Mouse (Mus musculus) heart, embryonic 14.5 days (tissue): ENCODE measurements around the gene Rnf2. TPM values are rescaled to one million over a fixed set of nuclear protein-coding genes. Genes with fewer than 3 reads are reported as not detected.

Experiments
- ATAC-seq: fragments of 200-750 bp; cut with Nextera tagmentation; 2 replicates; pipeline ENCODE4 v1.8.0; 2017; ENCODE audit warnings: low read depth, moderate TSS enrichment; ENCODE audit not compliant: insufficient number of reproducible peaks, insufficient read depth, low FRiP score
- H3K27ac ChIP-seq, 2 experiments: fragments of 200-500 bp in 1 of 2; fragments of 300-500 bp in 1 of 2; sonication (generic) in 1 of 2; replicated peaks in 1 of 2; 2 replicates each; pipeline ENCODE4 v1.5.1; 2012 to 2014; ENCODE audit warnings: low read depth in 2 of 2, low read length in 2 of 2, control low read depth in 1 of 2, mild to moderate bottlenecking in 1 of 2, mixed read lengths in 1 of 2; ENCODE audit not compliant: control insufficient read depth in 1 of 2, insufficient read depth in 1 of 2
- H3K27me3 ChIP-seq: fragments of 300-500 bp; sonication (generic); 2 replicates; pipeline ENCODE4 v1.6.1; 2014; ENCODE audit warnings: mild to moderate bottlenecking, low read length, control low read depth; ENCODE audit not compliant: control insufficient read depth, insufficient read depth
- H3K36me3 ChIP-seq: fragments of 300-500 bp; sonication (generic); 2 replicates; pipeline ENCODE4 v1.6.1; 2014; ENCODE audit warnings: mild to moderate bottlenecking, control low read depth, low read length, mixed read lengths; ENCODE audit not compliant: control insufficient read depth, insufficient read depth
- H3K4me1 ChIP-seq, 2 experiments: fragments of 200-500 bp in 1 of 2; fragments of 300-500 bp in 1 of 2; sonication (generic) in 1 of 2; 2 replicates each; pipeline ENCODE4 v1.6.1; 2012 to 2014; ENCODE audit warnings: low read length in 2 of 2, control low read depth in 1 of 2, mixed read lengths in 1 of 2; ENCODE audit not compliant: control insufficient read depth in 2 of 2, insufficient read depth in 2 of 2
- H3K4me2 ChIP-seq: fragments of 300-500 bp; sonication (generic); 2 replicates; pipeline ENCODE4 v1.6.1; 2014; ENCODE audit warnings: mild to moderate bottlenecking, low read length
- H3K4me3 ChIP-seq, 2 experiments: fragments of 200-500 bp in 1 of 2; fragments of 300-500 bp in 1 of 2; sonication (generic) in 1 of 2; 2 replicates each; pipeline ENCODE4 v1.5.1; 2012 to 2014; ENCODE audit warnings: low read length in 2 of 2, mild to moderate bottlenecking in 2 of 2, control low read depth in 1 of 2, low read depth in 1 of 2, moderate library complexity in 1 of 2; ENCODE audit not compliant: control insufficient read depth in 1 of 2, insufficient read depth in 1 of 2
- H3K9ac ChIP-seq: fragments of 300-500 bp; sonication (generic); 2 replicates; pipeline ENCODE4 v1.6.1; 2014; ENCODE audit warnings: mild to moderate bottlenecking, low read length
- H3K9me3 ChIP-seq: fragments of 300-500 bp; sonication (generic); 2 replicates; pipeline ENCODE4 v1.6.1; 2016; ENCODE audit warnings: low read length, control low read depth; ENCODE audit not compliant: control insufficient read depth
- WGBS: fragments of 180-500 bp; shearing (Covaris S2); extraction: QIAGEN DNeasy Blood & Tissue Kit; methylation state at CpG from one replicate; pipeline ENCODE4 v1.1.7; 2014; 5-methylcytosine and 5-hydroxymethylcytosine counted together
- polyA plus RNA-seq: library from polyadenylated mRNA; unstranded; fragments of >200 nt; fragmentation: Nextera tagmentation; extraction: Ambion mirVana; gene quantifications from 2 replicates; pipeline ENCODE4 v1.2.1, GENCODE M21; 2014

Gene Rnf2
- 69.2 and 73.7 TPM in 2 replicates for polyA plus RNA-seq

DNA sequence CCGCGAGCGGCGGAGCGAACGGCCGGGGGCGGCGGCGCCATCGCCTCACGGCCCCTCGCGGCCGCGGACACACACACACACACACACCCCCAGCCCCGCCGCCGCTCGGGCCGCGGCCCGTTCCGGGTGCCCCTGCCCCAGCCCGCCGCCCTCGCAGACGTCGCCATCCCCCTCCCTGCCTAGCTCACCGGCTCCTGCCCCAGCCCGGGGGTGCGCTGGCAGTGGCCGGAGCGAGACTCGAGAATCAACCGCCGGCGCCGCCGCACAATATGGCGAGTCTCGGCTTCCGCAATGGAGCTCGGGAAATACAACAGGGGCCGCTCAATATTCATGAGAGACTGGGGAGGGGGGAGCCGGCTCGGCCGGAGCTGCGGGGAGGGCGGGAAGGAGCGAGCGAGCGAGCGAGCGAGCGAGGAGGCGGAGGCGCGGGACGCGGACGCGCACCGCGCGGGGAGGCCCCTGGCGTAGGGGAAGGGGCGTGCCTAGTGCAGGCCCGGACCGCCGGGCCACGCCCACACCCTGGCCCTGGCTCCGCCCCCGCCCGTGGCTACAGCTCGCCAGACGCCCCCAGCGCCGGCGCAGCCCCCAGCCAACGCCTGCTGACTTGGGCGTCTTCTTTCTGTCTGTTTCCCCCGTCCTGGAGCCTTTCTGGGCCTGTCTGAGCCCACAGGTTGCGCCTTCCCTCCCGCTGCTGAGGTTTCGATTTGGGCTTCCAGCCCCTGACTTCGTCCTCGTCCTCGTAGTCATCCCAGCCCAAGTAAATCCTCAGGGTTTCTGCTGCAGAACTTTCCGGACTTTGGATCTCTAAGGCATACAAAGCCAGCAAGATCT is at the start of gene Rnf2:
Rnf2 (minus strand) TSS at position 425 of the 831 bp plus-strand sequence.
- H3K4me1 ChIP-seq, result peaks cover 6 to 27% of the 10 kb centered on the region in 2 experiments
- H3K4me3 ChIP-seq, result peak within 1 kb of the TSS; percentile 82 to 95
- no peaks in the 10 kb centered on the region for H3K27me3 ChIP-seq
- peak within 1 kb of the TSS; percentile 88 to 98 for H3K27ac ChIP-seq
- H3K4me2 ChIP-seq, result peak within 1 kb of the TSS; percentile 60
- H3K9me3 ChIP-seq, result no peaks in the 10 kb centered on the region
- H3K9ac ChIP-seq, result peak within 1 kb of the TSS; percentile 97
- WGBS, result under 1% methylated on average over 49 of the region's 90 CpGs
- no peaks in the 10 kb centered on the region for H3K36me3 ChIP-seq
- ATAC-seq, result peak; percentile 98

DNA sequence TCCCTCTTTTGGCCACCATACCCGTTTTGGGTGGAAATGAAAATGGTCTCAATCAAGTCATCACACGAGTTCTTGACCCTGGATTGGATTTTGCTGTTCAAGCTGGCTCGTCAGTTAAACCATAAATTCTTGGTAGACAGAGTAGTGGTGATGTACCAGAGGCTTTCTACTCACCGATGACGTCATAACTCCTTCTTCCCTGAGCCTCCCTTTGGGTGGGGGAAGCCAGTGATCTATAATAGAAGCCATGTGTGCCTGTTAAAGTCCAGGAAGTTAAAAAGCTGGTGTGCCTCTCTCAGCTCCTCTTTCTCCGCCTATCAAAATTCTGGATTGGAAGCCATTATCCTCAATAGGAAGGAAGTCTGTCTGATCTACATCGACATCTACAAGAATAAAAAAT is 49.0 kb upstream of the Rnf2 start:
- no peak overlapping the region for H3K4me2 ChIP-seq
- no peaks in the 10 kb centered on the region for H3K9me3 ChIP-seq
- 69% methylated on average over 7 of the region's 7 CpGs for WGBS
- no peak for ATAC-seq
- no peaks in the 10 kb centered on the region for H3K36me3 ChIP-seq
- no peak overlapping the region for H3K9ac ChIP-seq
- no peak overlapping the region for H3K27ac ChIP-seq
- H3K4me1 ChIP-seq, result peaks cover 0 to 2% of the 10 kb centered on the region in 2 experiments; a peak in 1 of 4 replicates
- H3K4me3 ChIP-seq, result no peak overlapping the region
- no peaks in the 10 kb centered on the region for H3K27me3 ChIP-seq

DNA sequence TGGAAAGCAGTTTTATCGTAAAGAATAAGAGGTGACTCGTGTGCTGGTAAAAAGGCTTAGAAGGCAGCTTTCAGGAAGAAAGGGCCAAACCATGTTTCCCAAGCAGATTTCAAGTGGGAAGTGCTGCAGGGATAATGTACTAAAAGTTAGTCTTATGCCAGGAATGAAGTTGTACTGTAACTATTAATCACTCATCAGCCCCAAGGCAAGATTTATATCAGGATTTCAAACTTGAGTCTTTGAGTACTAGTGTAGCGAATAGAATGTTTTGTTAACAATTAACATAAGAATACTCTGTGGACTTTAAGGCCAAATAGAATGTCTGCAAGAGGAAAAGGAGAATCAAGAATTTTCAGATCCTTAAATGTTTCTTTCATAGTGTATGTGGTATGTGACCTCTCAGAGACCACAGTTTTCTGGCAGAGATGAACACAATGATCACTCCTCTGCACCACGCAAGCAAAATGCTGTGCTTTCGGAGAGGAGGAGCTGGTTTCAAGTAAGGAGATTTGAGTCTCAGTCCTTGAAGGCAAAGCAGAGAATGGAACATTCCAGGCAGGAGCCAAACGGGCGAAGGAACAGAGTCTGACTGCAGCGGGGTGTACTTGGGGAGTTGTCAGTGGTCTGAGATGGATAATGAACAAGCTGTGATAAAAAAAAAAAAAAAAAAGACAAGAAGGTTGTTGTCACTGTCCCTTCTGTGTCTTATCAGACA is 48.3 kb upstream of the Rnf2 start:
- no peak overlapping the region for H3K9ac ChIP-seq
- H3K9me3 ChIP-seq, result no peaks in the 10 kb centered on the region
- H3K4me3 ChIP-seq, result no peak overlapping the region
- no peaks in the 10 kb centered on the region for H3K27me3 ChIP-seq
- no peaks in the 10 kb centered on the region for H3K36me3 ChIP-seq
- H3K27ac ChIP-seq, result no peak overlapping the region
- WGBS, result 65% methylated on average over 8 of the region's 8 CpGs
- H3K4me1 ChIP-seq, result peaks cover 0 to 2% of the 10 kb centered on the region in 2 experiments; a peak in 1 of 4 replicates
- H3K4me2 ChIP-seq, result no peak overlapping the region
- ATAC-seq, result no peak

DNA sequence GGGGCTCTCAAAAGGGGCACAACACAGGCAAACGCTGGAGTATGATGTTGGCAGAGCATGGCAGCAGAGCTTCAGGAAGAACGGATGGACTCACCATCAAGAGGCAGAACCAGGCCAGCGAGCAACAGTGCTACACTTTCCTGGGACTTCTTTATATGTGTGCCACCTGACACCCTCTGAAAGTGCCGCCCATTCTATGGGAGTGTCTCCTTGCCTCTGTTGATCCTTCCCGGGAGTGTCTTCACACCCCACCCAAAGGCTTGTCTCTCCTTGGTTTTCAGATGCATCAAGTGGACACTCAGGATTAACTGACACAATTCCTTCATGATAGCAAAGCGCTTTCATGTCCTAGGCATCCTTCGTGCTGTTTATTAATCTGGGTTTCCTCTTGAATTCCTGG is 44.8 kb upstream of the Rnf2 start:
- H3K36me3 ChIP-seq, result no peaks in the 10 kb centered on the region
- no peak overlapping the region for H3K4me2 ChIP-seq
- no peak for ATAC-seq
- H3K4me1 ChIP-seq, result peaks cover 0 to 2% of the 10 kb centered on the region in 2 experiments; a peak in 1 of 4 replicates
- H3K27me3 ChIP-seq, result no peaks in the 10 kb centered on the region
- H3K4me3 ChIP-seq, result no peak overlapping the region
- H3K27ac ChIP-seq, result no peak overlapping the region
- no peaks in the 10 kb centered on the region for H3K9me3 ChIP-seq
- H3K9ac ChIP-seq, result no peak overlapping the region
- 82% methylated on average over 7 of the region's 7 CpGs for WGBS

DNA sequence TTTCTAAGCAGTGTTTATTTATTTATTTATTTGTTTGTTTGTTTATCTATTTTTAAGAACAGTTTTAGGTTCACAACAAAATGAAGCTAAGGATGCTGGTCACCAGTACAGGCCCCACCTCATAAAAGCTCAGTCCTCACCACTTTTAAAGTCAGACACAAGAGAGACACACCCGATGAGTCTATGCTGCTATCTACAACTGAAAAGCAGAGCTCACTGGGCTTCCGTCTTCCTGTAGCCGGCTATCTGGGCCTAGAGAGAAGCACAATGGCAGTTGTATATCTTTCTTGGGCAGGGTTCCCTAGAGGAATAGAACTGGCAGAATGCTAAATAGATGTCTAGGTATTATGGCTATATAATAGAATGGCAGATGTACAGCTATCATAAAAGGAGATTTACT is 43.8 kb upstream of the Rnf2 start:
- Histone ChIP-seq H3K27me3 (no peaks in the 10 kb centered on the region), H3K9ac (no peak overlapping the region), H3K27ac (no peak overlapping the region), H3K9me3 (no peaks in the 10 kb centered on the region), H3K4me3 (no peak overlapping the region), H3K4me1 (peaks cover 0 to 2% of the 10 kb centered on the region in 2 experiments; a peak in 1 of 4 replicates), H3K4me2 (no peak overlapping the region), H3K36me3 (no peaks in the 10 kb centered on the region)
- WGBS, result 72% methylated on average over 3 of the region's 3 CpGs
- no peak for ATAC-seq

DNA sequence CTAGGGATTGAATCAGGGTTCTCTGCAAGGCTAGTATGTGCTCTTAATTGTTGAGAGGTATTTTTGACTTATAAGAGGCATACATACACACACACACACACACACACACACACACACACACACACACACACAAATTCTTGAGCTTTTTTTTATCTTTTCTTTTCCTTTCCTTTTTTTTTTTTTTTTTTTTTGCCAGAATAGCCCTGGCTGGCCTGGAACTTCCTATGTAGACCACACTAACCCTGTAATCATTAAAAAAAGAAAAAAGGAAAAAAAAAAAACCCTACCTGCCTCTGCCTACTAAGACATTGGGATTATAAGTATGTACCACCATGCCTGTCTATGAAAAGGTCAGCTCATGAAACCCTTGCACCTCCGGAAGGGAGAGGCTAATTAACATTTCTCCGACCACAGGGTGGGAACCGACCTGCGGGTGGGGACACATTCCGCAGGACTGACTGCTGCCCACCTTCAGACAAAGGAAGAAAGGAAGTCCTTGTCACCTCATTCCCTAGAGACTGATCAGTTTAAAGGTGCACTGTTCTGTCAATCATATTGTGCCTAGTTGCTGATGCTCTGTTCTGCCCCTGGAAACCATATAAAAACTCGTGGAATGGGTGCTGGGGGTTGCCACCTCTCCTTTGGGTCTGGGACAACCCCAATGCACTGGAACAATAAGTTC is 43.2 kb upstream of the Rnf2 start:
- H3K4me3 ChIP-seq, result no peak overlapping the region
- WGBS, result 78% methylated on average over 6 of the region's 6 CpGs
- H3K27me3 ChIP-seq, result no peaks in the 10 kb centered on the region
- H3K36me3 ChIP-seq, result no peaks in the 10 kb centered on the region
- H3K4me2 ChIP-seq, result no peak overlapping the region
- H3K9ac ChIP-seq, result no peak overlapping the region
- H3K27ac ChIP-seq, result no peak overlapping the region
- no peaks in the 10 kb centered on the region for H3K9me3 ChIP-seq
- no peaks in the 10 kb centered on the region for H3K4me1 ChIP-seq
- no peak for ATAC-seq

DNA sequence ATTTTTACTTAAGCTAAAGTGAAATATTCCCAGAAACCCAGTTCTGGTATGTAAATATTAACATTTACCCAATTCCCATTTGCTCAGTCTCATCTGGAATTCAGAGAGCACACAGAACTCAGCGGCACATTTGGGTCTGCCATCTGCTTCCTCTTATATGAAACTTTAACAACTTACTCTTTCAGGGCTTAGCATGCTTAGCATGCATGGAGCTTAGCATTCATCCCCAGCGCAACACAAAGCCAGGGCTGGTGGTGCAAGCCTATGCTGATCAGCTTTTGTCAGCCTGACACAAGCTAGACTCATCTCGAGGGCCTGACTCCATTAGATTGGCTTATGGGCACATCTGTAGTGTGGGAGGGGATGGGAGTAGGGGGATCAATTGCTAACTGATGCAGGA is 25.9 kb upstream of the Rnf2 start:
- Histone ChIP-seq H3K4me2 (no peak overlapping the region), H3K4me1 (no peaks in the 10 kb centered on the region), H3K27me3 (no peaks in the 10 kb centered on the region), H3K9ac (no peak overlapping the region), H3K9me3 (peaks cover 4% of the 10 kb centered on the region; the same call in 1 of the 2 replicates), H3K36me3 (no peaks in the 10 kb centered on the region), H3K4me3 (no peak overlapping the region), H3K27ac (no peak overlapping the region)
- no peak for ATAC-seq
- 80% methylated on average over 3 of the region's 3 CpGs for WGBS
